In the genomic region with DNA sequence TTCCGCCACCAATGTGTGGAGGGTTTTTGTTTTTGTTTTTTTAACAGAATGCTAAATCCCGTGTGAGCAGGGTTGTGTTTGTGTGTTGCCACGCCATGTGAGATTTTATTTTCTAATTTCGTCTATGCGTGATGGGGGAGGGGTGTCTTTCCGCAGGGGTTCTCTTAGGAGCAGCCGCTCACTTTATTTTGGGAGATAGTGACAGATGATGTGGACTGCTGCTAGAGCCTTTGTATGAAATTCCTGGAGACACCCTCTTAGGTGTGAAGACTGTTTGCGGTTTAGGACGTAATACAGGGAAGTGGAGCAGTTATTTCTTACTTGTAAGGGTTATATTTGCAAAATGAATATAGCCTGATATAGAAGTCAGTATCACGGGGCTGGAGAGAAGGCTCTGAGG, we compare ENCODE assay signal across 13 mouse cellular contexts.
"Had no signal": no experiment of that assay in that cellular context is flagged by ENCODE, and none has a peak within 500 bp of the region (broad histone marks: within the 10 kb centered on the region; RNA-seq: fewer than 3 reads in every experiment).

No protein-coding gene starts in this region.

- H3K27me3 ChIP-seq: neural tube, embryonic 12.5 days; stomach, embryonic 15.5 days had no signal

- H3K36me3 ChIP-seq: limb, embryonic 10.5 days; liver, embryonic 15.5 days; stomach, embryonic 15.5 days had no signal

- H3K4me2 ChIP-seq: liver, embryonic 11.5 days; liver, embryonic 15.5 days; neural tube, embryonic 12.5 days; stomach, embryonic 15.5 days had no signal

- H3K9ac ChIP-seq: liver, embryonic 15.5 days; neural tube, embryonic 12.5 days; stomach, embryonic 15.5 days had no signal

- H3K4me1 ChIP-seq: limb, embryonic 10.5 days; liver, embryonic 15.5 days; neural tube, embryonic 12.5 days; stomach, embryonic 15.5 days had no signal

- H3K27ac ChIP-seq: limb, embryonic 10.5 days; liver, embryonic 15.5 days; neural tube, embryonic 12.5 days; stomach, embryonic 15.5 days had no signal

- DNase-seq: kidney, adult 18-20 months; kidney, postnatal 10 days; lung, adult 2 months; lung, postnatal 36 days; midbrain, embryonic 14.5 days; thymus, adult 18-20 months; thymus, postnatal 14 days had no signal

- H3K9me3 ChIP-seq: limb, embryonic 10.5 days; liver, embryonic 15.5 days; neural tube, embryonic 12.5 days; stomach, embryonic 15.5 days had no signal

- ATAC-seq: lung, postnatal 0 days had no signal

- H3K4me3 ChIP-seq: limb, embryonic 10.5 days; liver, embryonic 15.5 days; neural tube, embryonic 12.5 days; stomach, embryonic 15.5 days had no signal
